Mouse (Mus musculus) T-helper 17 cell (primary cell): Measurements from ENCODE around the gene Gas2l3.

ENCODE experiments used
- in situ Hi-C, 2 experiments: fragments of 300-600 bp; cut with MboI, MseI; formaldehyde crosslinking; loops; 1 replicate in 1 of 2; 2 replicates in 1 of 2; pipeline ENCODE4 v1.15.1; 2025; ENCODE audit warnings: high pct_unique_total_duplicates in 2 of 2

Gas2l3 gene

GRCm38 (mm10) chr10:89443623-89444151 lies at the start of gene Gas2l3:
TSS of gene Gas2l3 (minus strand) at chr10:89443967.
- in situ Hi-C loops, result loop anchor here in 1 of 2 experiments (10.0 kb wide), 1 partner anchor 859 kb away; no protein-coding TSS in a partner anchor

- in situ Hi-C loops, result no loop called here
These were observed 47.6 kb upstream of the Gas2l3 start for GRCm38 (mm10) chr10:89491321-89491720.

GRCm38 (mm10) chr10:89490250-89490649 lies 46.5 kb upstream of the Gas2l3 start:
- in situ Hi-C loops, result no loop called here

GRCm38 (mm10) chr10:89489459-89489858 lies 45.7 kb upstream of the Gas2l3 start:
- in situ Hi-C loops, result no loop called here

- in situ Hi-C loops, result no loop called here
These were observed 43.4 kb upstream of the Gas2l3 start for GRCm38 (mm10) chr10:89486995-89487742.

GRCm38 (mm10) chr10:89484907-89485306 lies 41.1 kb upstream of the Gas2l3 start:
- in situ Hi-C loops, result no loop called here

GRCm38 (mm10) chr10:89483812-89484602 lies 40.2 kb upstream of the Gas2l3 start:
- in situ Hi-C loops, result no loop called here

GRCm38 (mm10) chr10:89483113-89483512 lies 39.3 kb upstream of the Gas2l3 start:
- in situ Hi-C loops, result no loop called here

- in situ Hi-C loops, result no loop called here
These were observed 38.4 kb upstream of the Gas2l3 start for GRCm38 (mm10) chr10:89482142-89482681.

- in situ Hi-C loops, result no loop called here
These were observed 37.9 kb upstream of the Gas2l3 start for GRCm38 (mm10) chr10:89481638-89482037.

- in situ Hi-C loops, result no loop called here
These were observed 35.0 kb upstream of the Gas2l3 start for GRCm38 (mm10) chr10:89478766-89479165.

GRCm38 (mm10) chr10:89470596-89471353 lies 27.0 kb upstream of the Gas2l3 start:
- in situ Hi-C loops, result loop anchor here in 1 of 2 experiments (25.0 kb wide), 1 partner anchor 367 kb away; no protein-coding TSS in a partner anchor

- in situ Hi-C loops, result loop anchor here (5.0 to 25.0 kb wide), 3 partner anchors 162 to 372 kb away; no protein-coding TSS in a partner anchor
These were observed 21.1 kb upstream of the Gas2l3 start for GRCm38 (mm10) chr10:89464760-89465405.

- in situ Hi-C loops, result loop anchor here (5.0 to 25.0 kb wide), 3 partner anchors 164 to 374 kb away; no protein-coding TSS in a partner anchor
These were observed 19.1 kb upstream of the Gas2l3 start for GRCm38 (mm10) chr10:89462890-89463289.

GRCm38 (mm10) chr10:89461856-89462507 lies 18.2 kb upstream of the Gas2l3 start:
- in situ Hi-C loops, result loop anchor here (5.0 to 25.0 kb wide), 3 partner anchors 165 to 375 kb away; no protein-coding TSS in a partner anchor

- in situ Hi-C loops, result loop anchor here (5.0 to 25.0 kb wide), 3 partner anchors 166 to 376 kb away; no protein-coding TSS in a partner anchor
These were observed 17.2 kb upstream of the Gas2l3 start for GRCm38 (mm10) chr10:89460972-89461371.

- in situ Hi-C loops, result loop anchor here in 1 of 2 experiments (25.0 kb wide), 1 partner anchor 379 kb away; no protein-coding TSS in a partner anchor
These were observed 15.0 kb upstream of the Gas2l3 start for GRCm38 (mm10) chr10:89458770-89459169.

GRCm38 (mm10) chr10:89453794-89454193 lies 10.0 kb upstream of the Gas2l3 start:
- in situ Hi-C loops, result loop anchor here in 1 of 2 experiments (25.0 kb wide), 1 partner anchor 384 kb away; no protein-coding TSS in a partner anchor

- in situ Hi-C loops, result loop anchor here in 1 of 2 experiments (25.0 kb wide), 1 partner anchor 384 kb away; no protein-coding TSS in a partner anchor
These were observed 9.4 kb upstream of the Gas2l3 start for GRCm38 (mm10) chr10:89453068-89453641.
